Mouse (Mus musculus) intestine, embryonic 15.5 days (tissue): ENCODE measurements at regions not wholly inside any gene's neighbourhood (a gene's known extent, or its start where the extent isn't known, plus 50 kb on each side); places are given as distances from the start of the nearest gene placed in this dataset.
"Not testable (repeated sequence)": the region's sequence is repeated elsewhere in the genome, so short reads cannot be mapped to it uniquely, and the experiment has no call there.

Experiments used
- ATAC-seq: fragments of 200-750 bp; cut with Nextera tagmentation; 2 replicates; pipeline ENCODE4 v1.8.0; 2017; ENCODE audit warnings: moderate TSS enrichment, moderate library complexity
- H3K27ac ChIP-seq: fragments of 300-500 bp; sonication (generic); 2 replicates; pipeline ENCODE4 v1.5.1; 2015; ENCODE audit warnings: mild to moderate bottlenecking, inconsistent platforms
- H3K27me3 ChIP-seq: fragments of 300-500 bp; sonication (generic); replicated peaks from 2 replicates; pipeline ENCODE4 v1.6.1; 2015; ENCODE audit warnings: inconsistent platforms
- H3K36me3 ChIP-seq: fragments of 300-500 bp; sonication (generic); 2 replicates; pipeline ENCODE4 v1.6.1; 2015; ENCODE audit warnings: inconsistent platforms
- H3K4me1 ChIP-seq: fragments of 300-500 bp; sonication (generic); replicated peaks from 2 replicates; pipeline ENCODE4 v1.6.1; 2015; ENCODE audit warnings: inconsistent platforms
- H3K4me2 ChIP-seq: fragments of 300-500 bp; sonication (generic); replicated peaks from 2 replicates; pipeline ENCODE4 v1.6.1; 2015; ENCODE audit warnings: mild to moderate bottlenecking, inconsistent platforms
- H3K4me3 ChIP-seq: fragments of 300-500 bp; sonication (generic); replicated peaks from 2 replicates; pipeline ENCODE4 v1.5.1; 2015; ENCODE audit warnings: inconsistent platforms
- H3K9ac ChIP-seq: fragments of 300-500 bp; sonication (generic); 2 replicates; pipeline ENCODE4 v1.6.1; 2015; ENCODE audit warnings: inconsistent platforms
- H3K9me3 ChIP-seq: fragments of 300-500 bp; sonication (generic); 2 replicates; pipeline ENCODE4 v1.6.1; 2016; ENCODE audit warnings: inconsistent platforms
- WGBS: fragments of 180-500 bp; shearing (Covaris S2); methylation state at CpG from one replicate; pipeline ENCODE4 v1.1.7; 2015; 5-methylcytosine and 5-hydroxymethylcytosine counted together

DNA sequence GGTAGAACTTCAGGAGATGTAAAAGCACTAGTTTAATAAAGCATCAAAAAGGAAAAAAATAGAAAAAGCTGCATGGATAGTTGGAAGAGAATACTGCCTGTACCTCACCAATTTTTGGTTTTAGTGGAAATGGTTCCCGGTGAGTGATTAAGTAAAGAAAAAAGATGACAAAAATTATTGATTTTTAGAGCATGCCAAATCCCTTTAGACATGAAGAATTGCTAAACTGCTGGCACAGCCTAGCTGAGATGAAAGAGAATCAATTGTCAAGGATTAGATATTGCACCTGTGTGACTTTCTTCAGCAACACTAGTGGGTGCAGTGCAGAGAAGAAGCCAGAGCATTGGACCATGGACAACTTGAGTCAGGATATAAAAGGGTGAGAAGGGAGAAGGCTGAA, 348.7 kb upstream of the Cpeb2 start:
- Histone ChIP-seq H3K9ac (no peak overlapping the region), H3K27me3 (no peaks in the 10 kb centered on the region), H3K4me3 (no peak overlapping the region), H3K9me3 (no peaks in the 10 kb centered on the region), H3K4me2 (no peak overlapping the region), H3K4me1 (no peaks in the 10 kb centered on the region), H3K27ac (no peak overlapping the region), H3K36me3 (no peaks in the 10 kb centered on the region)
- 80% methylated on average over 1 of the region's 1 CpGs for WGBS
- ATAC-seq, result no peak

DNA sequence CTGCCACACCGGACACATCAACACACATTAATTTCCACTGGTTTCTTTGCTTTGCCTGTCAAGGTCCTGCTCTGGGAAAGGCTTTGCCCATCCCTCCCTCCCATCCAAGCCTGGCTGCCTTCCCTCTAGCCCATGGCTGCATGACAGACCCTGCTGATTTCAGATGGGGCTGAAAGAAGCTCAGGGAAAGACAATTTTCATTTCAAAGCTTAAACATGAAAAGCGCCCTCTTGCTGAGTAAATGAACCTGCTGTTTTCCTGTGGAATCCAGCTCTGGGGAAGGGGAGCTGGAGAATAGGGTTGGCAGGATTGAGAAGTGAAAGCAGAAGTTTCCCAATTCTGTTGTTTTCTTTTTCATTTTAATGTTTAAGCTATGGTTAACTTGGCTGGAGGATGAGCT, 341.1 kb upstream of the Cpeb2 start:
- H3K27ac ChIP-seq, result no peak overlapping the region
- no peak overlapping the region for H3K4me2 ChIP-seq
- no peaks in the 10 kb centered on the region for H3K4me1 ChIP-seq
- no peak overlapping the region for H3K9ac ChIP-seq
- H3K9me3 ChIP-seq, result no peaks in the 10 kb centered on the region
- ATAC-seq, result no peak
- H3K36me3 ChIP-seq, result no peaks in the 10 kb centered on the region
- WGBS, result 27% methylated on average over 2 of the region's 2 CpGs
- no peaks in the 10 kb centered on the region; the same call in 1 of the 2 replicates for H3K27me3 ChIP-seq
- H3K4me3 ChIP-seq, result no peak overlapping the region

DNA sequence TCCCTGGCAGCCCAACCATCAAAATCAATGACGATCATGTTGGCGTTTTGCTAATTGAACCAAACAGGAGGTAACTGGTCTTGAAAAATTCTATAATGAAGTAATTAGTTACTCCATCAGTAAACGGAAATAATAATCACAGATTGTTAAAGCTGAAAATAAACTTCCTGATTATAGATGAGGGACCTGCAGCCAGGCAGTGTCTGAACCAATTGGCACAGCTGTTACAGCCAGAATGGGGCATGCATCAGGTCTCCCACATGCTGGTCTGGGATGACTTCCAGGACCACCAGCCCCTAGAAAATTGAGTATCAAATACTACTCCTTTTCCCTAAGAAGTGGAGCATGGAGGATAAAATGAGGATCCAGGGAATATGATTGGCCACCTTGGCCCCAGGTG, 326.8 kb upstream of the Cpeb2 start:
- ATAC-seq, result no peak

DNA sequence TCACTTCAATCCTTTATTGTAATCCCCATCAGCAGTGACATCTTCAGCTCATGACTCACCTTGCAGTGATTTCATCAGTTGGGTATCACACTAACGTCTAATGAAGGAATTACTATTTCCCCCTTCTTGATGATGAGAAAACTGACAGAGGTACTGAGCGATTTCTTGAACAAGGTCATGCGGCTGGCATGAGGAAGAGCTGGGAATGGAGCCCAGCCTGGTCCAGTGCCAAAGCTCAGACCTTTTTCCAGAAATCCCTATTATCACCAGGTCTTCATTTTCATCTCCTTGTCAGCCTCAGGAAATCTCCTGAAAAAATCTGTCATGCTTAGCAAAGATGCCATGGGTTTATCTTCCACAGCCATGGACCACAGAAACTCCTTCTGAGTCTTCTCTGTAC, 313.6 kb upstream of the Cpeb2 start:
- H3K4me1 ChIP-seq, result no peaks in the 10 kb centered on the region
- no peaks in the 10 kb centered on the region for H3K9me3 ChIP-seq
- H3K27me3 ChIP-seq, result no peaks in the 10 kb centered on the region
- ATAC-seq, result no peak
- no peak overlapping the region for H3K9ac ChIP-seq
- 81% methylated on average over 3 of the region's 3 CpGs for WGBS
- H3K4me3 ChIP-seq, result no peak overlapping the region
- H3K36me3 ChIP-seq, result no peaks in the 10 kb centered on the region
- no peak overlapping the region for H3K27ac ChIP-seq
- H3K4me2 ChIP-seq, result no peak overlapping the region

More for the DNA sequence above, 326.8 kb upstream of the Cpeb2 start:
- 77% methylated on average over 3 of the region's 3 CpGs for WGBS
- H3K9ac ChIP-seq, result no peak overlapping the region
- no peaks in the 10 kb centered on the region for H3K36me3 ChIP-seq
- no peaks in the 10 kb centered on the region for H3K27me3 ChIP-seq
- no peak overlapping the region for H3K4me3 ChIP-seq
- no peaks in the 10 kb centered on the region for H3K4me1 ChIP-seq
- H3K9me3 ChIP-seq, result no peaks in the 10 kb centered on the region
- H3K27ac ChIP-seq, result no peak overlapping the region
- H3K4me2 ChIP-seq, result no peak overlapping the region

DNA sequence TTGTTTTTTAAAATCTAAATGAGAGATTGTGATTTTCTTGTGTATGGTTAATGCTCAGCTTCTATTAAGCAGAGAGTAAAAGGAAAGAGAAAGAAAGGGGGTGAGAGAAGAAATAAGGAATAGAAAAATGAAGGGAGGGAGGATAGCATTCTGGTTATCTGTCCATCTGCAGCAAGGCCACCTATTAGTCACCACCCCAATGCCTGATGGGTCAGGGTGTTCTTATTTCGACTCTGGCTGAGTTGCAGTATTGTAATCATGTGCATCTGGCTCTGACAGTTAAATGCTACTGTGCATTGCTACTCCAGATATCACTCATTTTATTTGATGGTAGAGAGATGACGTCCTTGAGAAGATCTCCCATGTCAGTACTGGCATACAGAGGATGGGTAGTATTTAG, 300.9 kb upstream of the Cpeb2 start:
- no peaks in the 10 kb centered on the region for H3K27me3 ChIP-seq
- no peak overlapping the region for H3K27ac ChIP-seq
- no peaks in the 10 kb centered on the region for H3K4me1 ChIP-seq
- no peaks in the 10 kb centered on the region for H3K36me3 ChIP-seq
- 59% methylated on average over 2 of the region's 2 CpGs for WGBS
- no peaks in the 10 kb centered on the region for H3K9me3 ChIP-seq
- no peak overlapping the region for H3K9ac ChIP-seq
- no peak for ATAC-seq
- no peak overlapping the region for H3K4me2 ChIP-seq
- H3K4me3 ChIP-seq, result no peak overlapping the region

DNA sequence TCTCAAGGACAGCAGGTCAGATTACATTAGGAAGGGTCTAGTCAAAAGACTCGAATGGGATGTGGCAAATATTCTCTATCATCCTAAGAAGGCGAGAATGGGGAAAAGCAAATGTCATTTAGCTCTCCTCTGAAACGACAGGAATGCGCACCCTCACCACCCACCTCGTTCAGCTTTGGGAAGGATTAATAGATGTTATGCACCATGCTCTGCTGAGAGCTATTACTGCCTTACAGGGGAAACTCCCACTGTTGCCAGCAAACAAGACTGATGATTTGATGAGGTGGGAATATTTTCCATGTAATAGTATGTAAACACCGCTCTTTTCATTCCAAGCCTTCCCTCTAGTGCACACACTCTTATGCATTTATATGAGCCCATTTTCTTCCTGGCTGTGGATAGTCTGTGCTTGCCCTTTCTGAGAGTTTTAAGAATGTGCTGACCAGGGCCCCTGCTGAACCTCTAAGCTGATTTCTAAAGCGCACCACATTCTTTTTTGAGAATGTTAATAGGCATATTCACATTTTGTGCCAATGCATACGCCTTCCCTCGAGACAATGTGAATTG, 273.6 kb upstream of the Cpeb2 start:
- Histone ChIP-seq H3K9me3 (no peaks in the 10 kb centered on the region), H3K4me3 (no peak overlapping the region), H3K36me3 (no peaks in the 10 kb centered on the region), H3K27me3 (no peaks in the 10 kb centered on the region), H3K4me1 (no peaks in the 10 kb centered on the region), H3K27ac (no peak overlapping the region), H3K4me2 (no peak overlapping the region), H3K9ac (no peak overlapping the region)
- no peak for ATAC-seq
- WGBS, result 83% methylated on average over 9 of the region's 9 CpGs

DNA sequence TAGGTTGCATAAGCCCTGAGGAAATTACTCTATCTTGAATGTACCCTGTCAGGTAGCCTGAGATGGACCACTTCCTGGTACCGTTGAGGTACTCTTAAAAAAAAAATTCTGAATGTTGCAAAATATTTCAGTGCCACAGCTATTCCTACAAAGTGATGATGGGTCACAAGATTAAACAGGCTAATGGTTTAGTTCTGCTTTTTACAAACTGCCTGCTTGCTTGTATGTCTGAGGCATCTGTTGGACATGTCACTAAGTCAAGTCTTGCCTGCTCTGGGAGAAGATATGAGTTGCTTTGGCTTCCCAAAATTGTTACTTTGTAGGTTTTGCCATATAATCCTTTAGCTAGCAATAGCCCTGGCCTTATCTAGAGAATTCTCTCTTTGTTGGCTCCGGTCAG, 266.0 kb upstream of the Cpeb2 start:
- H3K27ac ChIP-seq, H3K36me3 ChIP-seq, H3K27me3 ChIP-seq, H3K4me1 ChIP-seq, ATAC-seq, H3K4me2 ChIP-seq, H3K4me3 ChIP-seq, H3K9ac ChIP-seq, H3K9me3 ChIP-seq: not testable (repeated sequence)
- 91% methylated on average over 2 of the region's 2 CpGs for WGBS

DNA sequence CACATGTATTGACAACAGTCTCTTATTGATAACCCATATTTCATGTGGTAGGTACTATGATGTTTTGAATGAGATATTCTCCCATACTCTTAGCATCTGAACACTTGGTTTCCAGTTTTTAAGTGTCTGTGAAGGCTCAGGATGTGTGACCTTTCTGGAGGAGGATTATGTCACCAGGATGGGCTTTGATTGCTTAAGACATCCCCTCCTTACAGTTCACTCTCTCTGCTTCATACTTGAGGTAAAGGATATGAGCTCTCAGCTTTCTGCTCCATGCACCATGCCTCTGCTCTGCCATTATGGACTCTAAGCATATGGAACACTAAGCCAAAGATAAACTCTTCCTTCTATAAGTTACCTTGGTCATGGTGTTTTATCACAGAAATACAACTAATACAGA, 263.8 kb upstream of the Cpeb2 start:
- Histone ChIP-seq H3K9ac (no peak overlapping the region), H3K27ac (no peak overlapping the region), H3K36me3 (no peaks in the 10 kb centered on the region), H3K9me3 (no peaks in the 10 kb centered on the region), H3K4me1 (no peaks in the 10 kb centered on the region), H3K27me3 (no peaks in the 10 kb centered on the region), H3K4me3 (no peak overlapping the region), H3K4me2 (no peak overlapping the region)
- no peak for ATAC-seq

DNA sequence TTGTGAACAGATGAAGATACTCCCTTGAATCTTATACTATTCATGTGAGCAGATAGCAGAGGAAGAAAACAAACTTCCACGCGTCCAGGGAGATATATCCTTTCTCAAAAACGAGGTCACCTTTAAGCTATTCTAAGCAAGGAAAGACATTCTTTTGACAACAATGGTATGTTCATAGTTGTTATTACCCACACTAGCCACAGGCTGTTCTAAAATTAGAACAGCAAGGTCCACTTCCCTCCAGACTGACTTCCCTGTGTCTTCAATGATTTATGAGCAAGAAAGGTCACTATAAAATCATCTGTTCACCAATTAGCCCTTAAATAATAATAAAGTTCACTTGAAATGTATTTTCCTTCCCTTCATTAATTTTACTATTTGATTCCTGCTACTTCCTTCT, 263.3 kb upstream of the Cpeb2 start:
- 54% methylated on average over 3 of the region's 3 CpGs for WGBS
- Histone ChIP-seq H3K4me3 (no peak overlapping the region), H3K9me3 (no peaks in the 10 kb centered on the region), H3K4me2 (no peak overlapping the region), H3K9ac (no peak overlapping the region), H3K27ac (no peak overlapping the region), H3K4me1 (no peaks in the 10 kb centered on the region), H3K27me3 (no peaks in the 10 kb centered on the region), H3K36me3 (no peaks in the 10 kb centered on the region)
- ATAC-seq, result no peak

DNA sequence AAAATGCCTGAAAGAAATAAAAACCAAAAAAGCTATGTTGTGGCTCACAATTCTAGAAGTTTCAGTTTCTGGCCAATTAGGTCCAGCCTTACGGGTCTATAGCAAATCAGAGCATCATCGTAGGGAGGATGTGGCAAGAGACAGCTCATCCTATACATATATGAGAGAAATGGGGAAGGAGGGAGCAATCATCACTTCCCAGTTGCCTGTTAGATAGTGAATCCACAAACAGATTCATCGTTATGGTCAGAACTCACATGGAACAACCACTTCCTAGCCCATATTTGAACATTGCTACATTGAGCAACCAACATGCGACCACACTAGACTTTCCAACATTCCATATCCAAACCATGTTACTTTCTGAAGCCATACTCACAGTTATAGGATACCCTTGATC, 255.9 kb upstream of the Cpeb2 start:
- 87% methylated on average over 4 of the region's 4 CpGs for WGBS
- Histone ChIP-seq H3K4me1 (no peaks in the 10 kb centered on the region), H3K9me3 (no peaks in the 10 kb centered on the region), H3K27me3 (no peaks in the 10 kb centered on the region), H3K4me3 (no peak overlapping the region), H3K36me3 (no peaks in the 10 kb centered on the region), H3K4me2 (no peak overlapping the region), H3K9ac (no peak overlapping the region), H3K27ac (no peak overlapping the region)
- ATAC-seq, result no peak

DNA sequence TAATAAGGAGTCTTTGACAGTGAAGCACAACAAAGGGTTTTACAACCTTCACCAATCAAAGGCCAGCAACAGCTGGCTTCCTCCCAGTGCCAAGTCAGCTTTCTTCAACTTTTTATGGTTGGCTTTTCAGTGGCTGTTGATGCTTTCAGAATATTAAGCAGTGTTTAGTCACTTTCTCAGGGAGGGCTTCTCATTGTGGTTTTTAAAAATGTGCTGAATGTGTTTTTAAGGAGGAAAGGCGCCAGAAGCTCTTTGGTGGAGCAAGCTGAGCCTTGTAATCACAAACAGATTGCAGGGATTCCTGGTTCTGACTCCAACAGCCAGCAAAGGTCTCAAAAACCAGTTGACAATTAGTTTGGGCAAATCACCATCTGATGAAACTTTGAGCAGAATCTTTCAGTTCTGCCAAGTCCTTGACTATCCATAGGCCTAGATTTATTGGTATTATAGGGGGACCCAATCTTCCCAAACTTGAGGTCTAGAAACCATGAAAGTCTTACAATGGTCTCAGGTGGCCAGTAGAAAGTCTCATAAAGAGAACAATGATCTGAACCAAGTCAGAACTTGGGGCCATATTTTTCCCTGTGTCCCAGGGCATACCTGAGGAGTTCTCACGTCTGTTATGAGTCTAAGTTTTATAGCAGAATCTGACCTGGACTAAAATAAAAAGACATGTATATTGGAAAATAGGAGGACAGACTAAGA, 251.9 kb upstream of the Cpeb2 start:
- 71% methylated on average over 2 of the region's 2 CpGs for WGBS
- ATAC-seq, result no peak
- no peak overlapping the region for H3K9ac ChIP-seq
- H3K9me3 ChIP-seq, result no peaks in the 10 kb centered on the region
- no peaks in the 10 kb centered on the region for H3K36me3 ChIP-seq
- H3K4me3 ChIP-seq, result no peak overlapping the region
- H3K4me1 ChIP-seq, result no peaks in the 10 kb centered on the region
- H3K4me2 ChIP-seq, result no peak overlapping the region
- H3K27me3 ChIP-seq, result no peaks in the 10 kb centered on the region
- H3K27ac ChIP-seq, result no peak overlapping the region

DNA sequence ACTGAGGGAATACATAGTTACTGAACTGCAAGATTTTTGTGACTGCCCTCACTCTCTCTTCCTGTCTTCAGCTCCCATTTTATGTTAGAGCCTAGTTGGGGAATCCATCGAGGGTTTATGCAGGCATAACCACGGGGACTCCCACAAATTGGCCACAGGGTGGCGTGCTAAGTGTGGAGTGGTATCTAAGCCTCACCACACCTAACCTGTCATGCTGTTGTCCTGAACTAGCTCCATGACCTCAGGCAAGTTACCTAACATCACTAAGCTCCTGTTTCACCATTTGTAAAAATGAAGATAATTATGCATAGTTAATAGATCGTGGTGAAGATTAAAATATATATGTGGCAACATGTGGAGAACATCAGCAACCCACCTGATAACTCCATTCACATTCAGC, 246.8 kb upstream of the Cpeb2 start:
- no peak overlapping the region for H3K27ac ChIP-seq
- WGBS, result 79% methylated on average over 4 of the region's 4 CpGs

DNA sequence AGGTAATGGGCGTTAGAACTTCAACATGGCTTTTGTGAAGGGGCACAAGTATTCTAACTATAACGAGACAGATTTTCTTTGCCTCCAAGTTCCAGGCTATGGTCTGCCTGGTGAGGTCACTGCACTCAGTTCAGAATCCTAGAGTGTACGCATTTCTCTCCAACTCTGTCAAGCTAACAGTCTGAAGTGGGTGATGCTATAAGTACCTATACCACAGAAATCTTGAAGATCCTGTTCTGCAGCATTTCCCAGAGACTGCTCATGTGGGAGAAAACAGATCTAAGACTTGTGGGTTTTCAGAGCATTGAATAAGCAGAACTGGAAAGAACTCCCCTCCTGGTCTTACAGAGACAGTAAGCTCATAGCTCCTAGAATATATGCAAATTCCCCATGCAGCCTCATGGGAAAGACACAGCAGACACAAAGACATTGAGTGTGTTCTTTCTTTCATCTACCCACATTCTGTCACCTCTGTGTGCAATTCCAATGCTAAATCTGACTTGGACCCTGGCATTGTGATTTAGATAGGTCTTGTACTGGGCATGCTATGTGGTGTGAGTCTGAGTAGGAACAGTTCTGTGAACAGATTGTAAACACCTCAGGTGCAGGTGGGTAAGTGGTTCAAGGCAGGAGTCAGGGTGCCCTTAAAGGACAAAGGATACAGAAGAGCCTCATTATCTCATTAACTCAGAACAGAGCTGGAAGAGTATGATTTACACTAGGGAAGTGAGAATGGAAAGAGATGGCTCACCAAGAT, 245.1 kb upstream of the Cpeb2 start:
- Histone ChIP-seq H3K4me3 (no peak overlapping the region), H3K4me2 (no peak overlapping the region), H3K9me3 (no peaks in the 10 kb centered on the region), H3K36me3 (no peaks in the 10 kb centered on the region), H3K27me3 (no peaks in the 10 kb centered on the region), H3K9ac (no peak overlapping the region), H3K27ac (no peak overlapping the region), H3K4me1 (no peaks in the 10 kb centered on the region)
- WGBS, result 77% methylated on average over 3 of the region's 3 CpGs
- ATAC-seq, result no peak

More for the DNA sequence above, 246.8 kb upstream of the Cpeb2 start:
- ATAC-seq, result no peak
- no peaks in the 10 kb centered on the region for H3K27me3 ChIP-seq
- H3K4me1 ChIP-seq, result no peaks in the 10 kb centered on the region
- no peak overlapping the region for H3K4me2 ChIP-seq
- H3K9ac ChIP-seq, result no peak overlapping the region
- H3K36me3 ChIP-seq, result no peaks in the 10 kb centered on the region
- H3K4me3 ChIP-seq, result no peak overlapping the region
- H3K9me3 ChIP-seq, result no peaks in the 10 kb centered on the region
